Mouse (Mus musculus): ENCODE data around the gene Pfn3. TPM values are rescaled to one million over a fixed set of nuclear protein-coding genes. Genes with fewer than 3 reads are reported as not detected.
A peak's percentile ranks its signal among the peaks of the same experiment; 100 is the strongest.

Gene Pfn3
- polyA plus RNA-seq, 1 experiment from 2014 or later, result not detected

DNA sequence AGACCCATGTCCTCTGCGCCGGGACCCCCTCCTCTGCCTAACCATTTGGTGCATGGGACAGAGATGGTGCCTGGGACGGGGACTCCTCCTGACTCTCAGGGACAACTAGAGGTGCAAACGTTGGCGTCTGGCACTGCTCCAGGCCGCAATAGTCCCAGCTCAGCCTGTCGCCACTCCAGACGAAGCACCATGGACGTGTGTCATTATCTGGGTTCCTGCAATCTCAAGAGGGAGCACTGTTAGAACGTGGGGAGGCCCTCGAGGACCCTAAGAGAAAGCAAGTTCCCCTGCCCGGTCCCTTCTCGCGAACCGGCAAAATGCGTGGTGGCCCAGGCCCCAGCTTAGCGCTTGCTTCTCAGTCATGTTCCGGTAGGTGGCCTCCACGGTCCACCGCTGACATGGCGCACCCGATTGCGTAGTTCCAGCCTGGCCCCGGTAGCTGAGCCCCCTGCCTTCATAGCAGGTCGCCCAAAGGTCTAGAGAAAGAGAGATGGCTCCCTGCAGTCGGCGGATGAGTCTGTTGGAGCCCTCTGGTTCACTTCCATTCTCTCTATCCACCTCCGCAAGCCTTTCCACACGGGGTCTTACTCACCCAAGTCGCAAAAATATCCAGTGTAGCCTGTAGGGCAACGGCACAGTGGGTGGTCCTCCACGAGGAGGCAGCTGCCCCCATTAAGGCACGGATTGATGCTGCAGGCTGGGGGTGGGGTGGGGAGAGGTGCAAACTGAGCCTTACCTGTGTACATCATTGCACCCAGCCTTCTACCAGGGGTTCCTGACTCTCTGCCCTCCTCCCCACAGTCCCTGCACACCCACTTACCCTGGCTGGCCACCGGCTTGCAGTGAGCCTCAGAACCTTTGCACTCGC, 6.1 kb upstream of the Pfn3 start:
- peaks cover 46% of the 10 kb centered on the region for H3K27me3 ChIP-seq
- no peak overlapping the region for H3K27ac ChIP-seq
- peak overlapping the region; percentile 43 for H3K4me2 ChIP-seq
- H3K4me3 ChIP-seq, result peak overlapping the region; percentile 29
- no peaks in the 10 kb centered on the region for H3K36me3 ChIP-seq
- H3K4me1 ChIP-seq, result peaks cover 24% of the 10 kb centered on the region
- H3K9ac ChIP-seq, result no peak overlapping the region
- WGBS, result 7% methylated on average over 35 of the region's 35 CpGs
- no peaks in the 10 kb centered on the region for H3K9me3 ChIP-seq
- ATAC-seq (ENCODE audit: insufficient number of reproducible peaks, low FRiP score, low TSS enrichment, low read depth), result no peak

DNA sequence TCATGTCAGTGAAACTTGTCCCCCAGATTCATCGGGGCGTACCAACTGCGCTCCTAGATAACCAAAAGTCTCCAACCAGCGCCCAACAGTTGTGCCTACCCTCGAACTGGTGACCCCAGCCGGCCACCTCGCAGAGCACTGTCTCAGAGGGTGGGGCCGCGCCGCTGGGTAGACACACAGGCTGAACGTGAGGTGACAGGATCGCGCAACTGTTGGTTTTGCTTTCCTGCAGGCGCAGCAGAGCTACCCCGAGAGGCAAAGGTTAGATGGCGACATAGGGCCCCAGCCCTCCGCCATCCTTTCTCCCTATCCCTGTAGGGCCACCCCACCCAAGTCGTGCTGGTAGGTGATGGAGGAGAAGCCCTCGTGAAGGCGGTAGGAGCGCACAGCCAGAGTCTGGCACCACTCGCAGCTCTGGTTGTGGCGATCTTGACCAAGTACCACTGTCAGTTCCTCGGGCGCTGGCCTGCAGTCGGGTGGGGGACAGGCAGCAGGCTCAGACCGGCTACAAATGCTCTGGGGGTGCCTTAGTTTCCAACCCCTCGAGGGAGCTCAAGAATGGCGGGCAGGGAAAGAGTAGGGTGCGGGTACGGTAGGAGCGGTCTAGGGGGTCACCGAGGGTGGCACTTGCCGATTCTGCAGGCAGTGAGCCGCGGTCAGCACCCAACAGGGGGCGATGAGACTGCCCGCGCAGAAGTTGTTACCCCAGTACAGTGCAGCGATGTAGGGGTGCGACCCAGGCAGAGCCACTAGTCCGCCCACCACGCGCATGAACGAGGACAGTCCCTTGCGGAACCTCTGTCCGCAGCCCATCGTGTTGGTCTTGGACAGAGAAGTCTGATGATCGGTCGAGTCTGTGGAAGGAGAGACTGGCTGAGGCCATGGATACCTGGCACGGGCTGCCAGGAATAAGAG, 5.2 kb upstream of the Pfn3 start:
- Histone ChIP-seq H3K9ac (no peak overlapping the region), H3K4me3 (peak overlapping the region; percentile 29), H3K4me1 (peaks cover 25% of the 10 kb centered on the region), H3K27ac (no peak overlapping the region), H3K4me2 (peak overlapping the region; percentile 43), H3K36me3 (no peaks in the 10 kb centered on the region), H3K27me3 (peaks cover 46% of the 10 kb centered on the region), H3K9me3 (no peaks in the 10 kb centered on the region)
- WGBS, result 29% methylated on average over 51 of the region's 51 CpGs
- no peak for ATAC-seq (ENCODE audit: insufficient number of reproducible peaks, low FRiP score, low TSS enrichment, low read depth)

DNA sequence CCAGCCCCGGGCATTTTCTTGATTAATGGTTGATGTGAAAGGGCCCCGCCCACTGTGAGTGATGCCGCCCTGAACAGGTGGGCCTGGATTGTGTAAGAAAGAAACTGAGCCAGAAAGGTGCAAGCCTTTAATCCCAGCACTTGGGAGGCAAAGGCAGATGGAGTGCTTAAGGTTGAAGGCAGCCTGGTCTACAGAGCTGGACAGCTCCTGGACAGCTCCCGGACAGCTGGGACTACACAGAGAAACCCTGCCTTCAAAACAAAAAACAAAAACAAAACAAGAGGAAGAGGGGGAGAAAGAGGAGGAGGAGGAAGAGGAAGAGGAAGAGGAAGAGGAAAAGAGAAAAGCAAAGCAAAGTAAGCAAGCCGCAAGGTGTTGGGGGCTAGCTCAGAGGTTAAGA, 4.1 kb upstream of the Pfn3 start:
- H3K4me2 ChIP-seq, result no peak overlapping the region
- H3K27ac ChIP-seq, result no peak overlapping the region
- ATAC-seq (ENCODE audit: insufficient number of reproducible peaks, low FRiP score, low TSS enrichment, low read depth), result no peak
- no peaks in the 10 kb centered on the region for H3K36me3 ChIP-seq
- peaks cover 33% of the 10 kb centered on the region for H3K4me1 ChIP-seq
- H3K4me3 ChIP-seq, result no peak overlapping the region
- WGBS, result 71% methylated on average over 5 of the region's 5 CpGs
- H3K27me3 ChIP-seq, result peaks cover 52% of the 10 kb centered on the region
- no peaks in the 10 kb centered on the region for H3K9me3 ChIP-seq
- H3K9ac ChIP-seq, result no peak overlapping the region

DNA sequence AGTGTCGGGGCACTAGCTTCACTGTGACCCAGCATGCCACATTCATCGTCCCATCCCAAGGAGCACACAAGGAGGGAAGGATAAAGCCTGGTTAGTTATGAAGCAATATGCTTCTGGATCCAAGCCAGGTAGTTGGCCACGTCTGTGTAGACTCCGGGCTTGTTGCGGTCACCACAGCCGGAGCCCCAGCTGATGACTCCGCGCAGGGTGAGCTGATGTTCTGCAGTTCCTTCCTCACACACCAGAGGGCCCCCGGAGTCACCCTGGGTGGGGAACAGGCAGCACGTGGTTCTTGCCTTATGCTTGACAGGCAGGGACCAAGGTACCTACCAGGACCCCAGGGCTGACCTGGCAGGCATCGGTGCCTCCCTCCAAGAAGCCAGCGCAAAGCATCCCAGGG, 3.0 kb upstream of the Pfn3 start:
- no peak overlapping the region for H3K27ac ChIP-seq
- H3K36me3 ChIP-seq, result no peaks in the 10 kb centered on the region
- H3K4me3 ChIP-seq, result no peak overlapping the region
- 0 out of 2 replicates have a peak overlapping the region, but pooled peaks have one; percentile 21 for H3K4me2 ChIP-seq
- H3K9ac ChIP-seq, result no peak overlapping the region
- H3K4me1 ChIP-seq, result peaks cover 33% of the 10 kb centered on the region
- peaks cover 59% of the 10 kb centered on the region for H3K27me3 ChIP-seq
- no peak for ATAC-seq (ENCODE audit: insufficient number of reproducible peaks, low FRiP score, low TSS enrichment, low read depth)
- WGBS, result 9% methylated on average over 12 of the region's 12 CpGs
- no peaks in the 10 kb centered on the region for H3K9me3 ChIP-seq

DNA sequence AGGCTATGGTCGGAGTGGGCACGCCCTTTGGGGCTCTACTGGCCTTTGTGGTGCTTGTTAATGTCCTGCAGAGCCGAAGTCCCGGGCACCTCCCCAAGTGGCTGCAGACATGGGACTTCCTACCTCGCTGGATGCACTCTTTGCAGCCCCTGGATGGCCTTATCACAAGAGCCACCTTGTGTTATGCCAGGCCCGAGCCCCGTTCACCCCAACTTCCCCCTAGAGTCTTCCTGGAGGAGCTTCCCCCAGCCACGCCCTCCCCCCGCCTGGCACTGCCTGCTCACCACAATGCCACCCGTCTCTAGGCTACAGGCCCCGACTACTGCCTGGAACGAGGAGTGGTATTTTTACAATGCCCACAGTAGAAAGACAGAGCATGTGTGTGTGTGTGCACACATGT, 1.7 kb downstream of the Pfn3 start:
- Histone ChIP-seq H3K27me3 (peaks cover 17% of the 10 kb centered on the region; the same call in 1 of the 2 replicates), H3K27ac (no peak overlapping the region), H3K4me1 (peaks cover 13% of the 10 kb centered on the region), H3K9me3 (no peaks in the 10 kb centered on the region), H3K4me2 (no peak overlapping the region), H3K9ac (no peak overlapping the region), H3K4me3 (no peak overlapping the region), H3K36me3 (no peaks in the 10 kb centered on the region)
- ATAC-seq (ENCODE audit: insufficient number of reproducible peaks, low FRiP score, low TSS enrichment, low read depth), result no peak
- 81% methylated on average over 12 of the region's 12 CpGs for WGBS

DNA sequence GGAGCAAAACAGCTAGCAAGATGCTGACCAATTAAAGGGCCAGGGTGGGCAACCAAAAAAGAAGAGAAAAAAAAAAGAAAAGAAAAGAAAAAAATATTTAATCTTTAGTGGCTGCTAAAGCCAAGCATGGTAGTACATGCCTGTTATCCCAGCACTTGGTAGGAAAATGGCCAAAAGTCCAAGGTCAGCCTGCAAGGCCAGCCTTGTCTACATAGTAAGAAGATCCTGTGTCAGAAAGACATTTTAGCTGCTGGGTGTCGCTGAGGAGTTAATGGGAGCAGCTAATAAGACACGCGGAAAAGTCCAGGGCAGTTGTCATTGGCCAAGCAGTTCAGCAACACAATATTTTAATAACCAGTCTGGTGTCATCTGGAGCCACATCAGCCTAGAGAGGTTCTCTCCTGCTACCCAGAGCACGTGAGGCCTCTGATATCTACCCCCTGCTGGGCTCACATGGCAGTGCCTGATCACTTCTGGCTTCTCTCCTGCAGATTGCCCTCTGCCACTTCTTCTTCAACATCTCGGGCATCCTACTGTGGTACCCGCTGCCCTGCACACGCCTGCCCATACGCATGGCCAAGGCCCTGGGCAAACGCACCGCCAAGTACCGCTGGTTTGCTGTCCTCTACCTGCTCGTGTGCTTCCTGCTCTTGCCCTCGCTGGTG, 2.3 kb downstream of the Pfn3 start:
- H3K4me3 ChIP-seq, result no peak overlapping the region
- 84% methylated on average over 13 of the region's 13 CpGs for WGBS
- no peak overlapping the region for H3K27ac ChIP-seq
- ATAC-seq (ENCODE audit: insufficient number of reproducible peaks, low FRiP score, low TSS enrichment, low read depth), result no peak
- no peak overlapping the region for H3K9ac ChIP-seq
- H3K4me1 ChIP-seq, result peaks cover 10% of the 10 kb centered on the region
- H3K9me3 ChIP-seq, result no peaks in the 10 kb centered on the region
- peaks cover 15% of the 10 kb centered on the region; the same call in 1 of the 2 replicates for H3K27me3 ChIP-seq
- no peaks in the 10 kb centered on the region for H3K36me3 ChIP-seq
- H3K4me2 ChIP-seq, result no peak overlapping the region

DNA sequence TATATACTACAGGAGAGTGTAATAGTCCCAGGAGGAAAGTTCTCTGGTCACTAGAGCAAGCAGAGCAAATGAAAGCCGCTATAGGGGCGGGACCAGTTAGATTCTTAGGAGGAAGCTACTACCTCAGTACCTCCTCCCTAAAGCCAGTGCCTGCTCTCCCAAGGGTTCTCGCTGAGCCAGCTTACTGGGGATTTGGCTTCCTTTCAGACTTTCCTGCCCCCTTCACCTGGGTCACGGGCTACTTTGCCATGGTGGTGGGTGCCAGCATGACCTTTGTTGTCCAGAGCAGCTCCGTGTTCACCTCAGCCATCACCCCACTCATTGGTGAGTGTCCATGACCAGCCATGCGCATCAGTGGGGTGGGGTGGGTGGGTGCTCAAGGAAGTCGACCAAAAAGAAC, 3.2 kb downstream of the Pfn3 start:
- H3K36me3 ChIP-seq, result no peaks in the 10 kb centered on the region
- no peak overlapping the region for H3K4me3 ChIP-seq
- no peak overlapping the region for H3K27ac ChIP-seq
- peaks cover 9% of the 10 kb centered on the region for H3K4me1 ChIP-seq
- H3K9ac ChIP-seq, result no peak overlapping the region
- ATAC-seq (ENCODE audit: insufficient number of reproducible peaks, low FRiP score, low TSS enrichment, low read depth), result no peak
- no peak overlapping the region for H3K4me2 ChIP-seq
- WGBS, result 73% methylated on average over 7 of the region's 7 CpGs
- H3K27me3 ChIP-seq, result peaks cover 15% of the 10 kb centered on the region; the same call in 1 of the 2 replicates
- H3K9me3 ChIP-seq, result no peaks in the 10 kb centered on the region

DNA sequence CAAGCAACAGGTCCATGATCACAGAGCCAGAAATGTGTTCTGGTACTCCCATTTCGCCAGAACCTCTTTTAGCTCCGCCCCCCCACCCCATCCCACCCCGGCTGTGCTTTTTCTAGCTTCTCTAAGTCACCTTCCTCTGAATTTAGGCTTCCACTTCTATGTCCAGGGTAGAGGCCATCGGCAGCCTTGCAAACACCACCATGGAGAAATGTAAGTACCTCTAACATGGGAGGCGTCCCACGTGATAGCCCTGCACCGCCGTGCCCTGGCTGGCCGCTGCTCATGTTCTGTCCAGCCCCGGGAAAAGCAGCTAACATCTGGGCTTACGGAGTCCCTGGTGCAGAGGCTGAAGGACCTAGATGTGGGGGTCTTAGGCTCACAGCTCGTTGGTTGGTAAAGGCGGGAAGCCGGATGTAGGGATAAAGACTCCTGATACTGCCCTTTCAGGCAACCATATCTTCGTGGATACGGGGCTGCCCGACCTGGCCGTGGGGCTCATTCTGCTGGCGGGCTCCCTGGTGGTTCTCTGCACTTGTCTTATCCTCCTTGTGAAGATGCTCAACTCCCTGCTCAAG, 6.4 kb downstream of the Pfn3 start:
- peaks cover 10% of the 10 kb centered on the region; the same call in 1 of the 2 replicates for H3K27me3 ChIP-seq

DNA sequence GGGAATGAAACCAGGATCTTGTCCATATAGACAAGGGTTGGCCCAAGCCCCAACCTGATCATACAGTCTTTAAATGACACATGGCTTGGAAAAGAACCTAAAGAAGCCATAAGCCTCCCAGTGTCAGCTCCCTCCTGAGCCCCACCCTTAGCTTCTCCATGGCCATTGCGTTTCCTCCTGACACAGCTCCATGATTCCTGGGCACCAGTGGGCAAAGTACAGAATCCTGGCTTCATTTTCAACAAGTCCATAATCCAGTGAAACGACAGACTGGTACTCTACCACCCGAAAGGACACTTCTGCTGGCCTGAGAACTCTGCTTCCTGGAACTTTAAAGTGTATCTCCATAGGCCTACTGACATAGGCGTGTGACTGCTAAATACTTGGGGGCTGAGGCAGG, 7.7 kb downstream of the Pfn3 start:
- Histone ChIP-seq H3K4me2 (no peak overlapping the region), H3K27me3 (peaks cover 6% of the 10 kb centered on the region; the same call in 1 of the 2 replicates), H3K27ac (no peak overlapping the region), H3K4me1 (peaks cover 10% of the 10 kb centered on the region), H3K4me3 (no peak overlapping the region), H3K9ac (no peak overlapping the region), H3K36me3 (no peaks in the 10 kb centered on the region), H3K9me3 (no peaks in the 10 kb centered on the region)
- no peak for ATAC-seq (ENCODE audit: insufficient number of reproducible peaks, low FRiP score, low TSS enrichment, low read depth)
- WGBS, result 82% methylated on average over 4 of the region's 4 CpGs

More for the DNA sequence above, 6.4 kb downstream of the Pfn3 start:
- no peaks in the 10 kb centered on the region for H3K36me3 ChIP-seq
- no peak overlapping the region for H3K4me2 ChIP-seq
- no peak for ATAC-seq (ENCODE audit: insufficient number of reproducible peaks, low FRiP score, low TSS enrichment, low read depth)
- H3K27ac ChIP-seq, result no peak overlapping the region
- no peaks in the 10 kb centered on the region for H3K9me3 ChIP-seq
- peaks cover 10% of the 10 kb centered on the region for H3K4me1 ChIP-seq
- H3K9ac ChIP-seq, result no peak overlapping the region
- no peak overlapping the region for H3K4me3 ChIP-seq
- WGBS, result 82% methylated on average over 19 of the region's 19 CpGs

DNA sequence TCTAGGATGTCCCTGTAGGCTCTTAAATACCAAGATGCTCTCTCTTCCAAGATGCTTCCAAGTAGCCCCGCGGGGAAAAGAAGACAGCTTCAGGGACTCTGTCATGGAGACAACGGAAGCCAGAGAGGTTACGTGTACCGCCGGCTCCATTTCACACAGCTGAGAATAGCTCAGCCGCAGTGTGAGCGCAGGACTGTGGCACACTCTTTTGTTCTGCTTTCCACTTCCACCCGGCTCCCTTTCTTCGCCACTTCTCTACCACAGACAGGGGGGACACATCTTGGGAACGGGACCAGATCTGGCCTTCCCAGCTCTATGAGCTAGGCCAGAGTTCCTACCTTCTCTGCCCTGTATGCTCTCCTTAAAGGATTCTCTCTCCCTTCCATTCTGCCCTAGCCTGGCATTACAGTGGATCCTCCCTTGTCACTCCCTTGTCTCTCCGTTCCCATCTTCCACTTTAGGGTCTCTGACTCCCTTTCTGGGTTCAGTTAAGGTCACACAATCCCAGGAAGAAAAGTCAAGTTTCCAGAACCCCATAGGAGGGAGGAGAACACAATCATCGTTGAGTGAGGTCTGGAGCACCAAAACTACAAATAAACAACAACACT, 9.1 kb downstream of the Pfn3 start:
- no peak for ATAC-seq (ENCODE audit: insufficient number of reproducible peaks, low FRiP score, low TSS enrichment, low read depth)
- H3K9ac ChIP-seq, result no peak overlapping the region
- H3K36me3 ChIP-seq, result no peaks in the 10 kb centered on the region
- H3K9me3 ChIP-seq, result no peaks in the 10 kb centered on the region
- 0 out of 2 replicates have a peak overlapping the region, but pooled peaks have one; percentile 6 for H3K27ac ChIP-seq
- peaks cover 9% of the 10 kb centered on the region; the same call in 1 of the 2 replicates for H3K27me3 ChIP-seq
- H3K4me1 ChIP-seq, result peaks cover 10% of the 10 kb centered on the region
- no peak overlapping the region for H3K4me3 ChIP-seq
- WGBS, result 72% methylated on average over 13 of the region's 13 CpGs
- 0 out of 2 replicates have a peak overlapping the region, but pooled peaks have one; percentile 26 for H3K4me2 ChIP-seq

Measured in limb, embryonic 15.5 days (tissue).